Mouse (Mus musculus) retina, postnatal 7 days (tissue): ENCODE data around the gene Prss37.
A peak's percentile ranks its signal among the peaks of the same experiment; 100 is the strongest.

Source experiments
- DNase-seq: peaks from one replicate; pipeline ENCODE4 v3.0.0-alpha.2; 2012; ENCODE audit warnings: low read depth, low spot score

The Prss37 gene

DNA sequence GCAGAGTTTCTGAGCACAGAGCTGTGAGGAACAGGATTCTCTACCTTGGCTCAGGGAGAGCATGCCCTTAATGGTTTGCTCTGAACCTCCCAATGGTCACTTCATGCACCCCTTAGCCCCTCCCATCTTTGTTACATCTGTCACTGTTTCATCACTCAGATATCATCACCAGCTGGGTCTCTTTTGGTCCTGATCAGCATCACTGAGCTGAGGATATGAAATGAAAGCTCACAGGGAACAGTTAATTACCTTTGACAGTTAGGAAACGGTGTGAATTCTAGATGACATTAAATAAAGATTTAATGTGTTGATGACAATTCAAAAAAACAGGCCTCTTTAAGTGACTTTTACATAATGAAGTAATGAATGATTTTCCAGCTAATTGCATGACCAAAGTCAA, at the start of gene Prss37:
Prss37 (minus strand) TSS at position 101 of the 400 bp plus-strand sequence.
- no peak for DNase-seq

DNA sequence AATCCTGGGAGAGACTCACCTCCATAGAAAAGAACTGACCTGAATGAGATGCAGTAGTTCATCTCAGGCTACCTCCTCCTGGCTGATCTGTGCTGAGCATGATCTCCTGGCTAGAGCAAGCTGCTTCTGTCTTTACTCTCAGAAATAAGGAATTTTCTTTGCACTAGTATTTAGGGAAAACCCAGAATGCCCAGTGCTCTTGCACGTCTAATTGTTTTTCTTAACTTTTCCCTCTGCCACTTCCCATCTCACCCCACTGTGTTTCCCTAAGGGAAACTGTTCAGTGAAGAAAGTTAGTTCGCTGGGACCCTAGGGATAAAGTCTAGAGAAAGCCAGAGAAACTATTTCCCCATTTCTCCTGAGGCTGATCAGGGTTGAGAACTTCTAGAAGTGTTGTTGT, 35.6 kb upstream of the Prss37 start, which contains the start of gene Olfr461:
Olfr461 (minus strand) TSS at position 101 of the 400 bp plus-strand sequence.
- no peak for DNase-seq

DNA sequence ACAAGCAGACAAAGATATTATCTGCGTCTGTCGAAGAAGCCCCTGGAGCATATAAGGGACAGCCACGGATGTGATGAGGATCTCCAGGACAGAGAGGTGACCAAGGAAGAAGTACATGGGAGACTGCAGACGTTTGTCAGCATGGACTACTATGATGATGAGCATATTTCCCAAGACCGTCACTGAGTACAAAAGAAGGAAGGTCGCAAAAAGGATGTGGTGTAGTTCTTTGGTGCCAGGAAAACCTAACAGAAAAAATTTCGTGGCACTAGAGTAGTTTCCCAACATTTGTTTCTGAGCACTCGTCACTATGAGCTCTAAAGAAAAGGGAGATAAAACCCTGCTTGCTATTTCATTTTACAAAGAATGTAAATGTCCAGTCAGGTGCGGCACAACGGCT, 25.4 kb upstream of the Prss37 start:
- DNase-seq = no peak

DNA sequence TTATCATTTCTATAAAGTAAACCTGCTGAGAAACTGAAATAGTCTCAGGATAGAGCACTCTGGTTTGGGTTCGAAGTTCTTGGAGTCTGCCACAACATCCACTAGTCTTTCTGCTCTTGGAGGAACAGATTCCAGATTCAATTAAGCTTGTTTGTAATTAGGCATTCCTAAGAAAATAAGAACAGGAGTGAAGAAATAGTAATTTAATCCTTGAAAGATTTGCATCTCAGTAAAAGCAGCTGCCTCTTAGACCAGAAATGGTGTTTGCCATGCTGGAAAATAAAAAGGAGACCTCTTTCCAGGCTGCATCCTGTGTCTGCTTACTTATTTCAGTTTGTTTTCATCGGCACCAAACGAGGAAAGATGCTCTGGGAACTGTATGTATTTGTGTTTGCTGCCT, 26.1 kb downstream of the Prss37 start, which contains the start of gene Tas2r108:
Tas2r108 (plus strand) TSS at position 301 of the 400 bp plus-strand sequence.
- DNase-seq = no peak

DNA sequence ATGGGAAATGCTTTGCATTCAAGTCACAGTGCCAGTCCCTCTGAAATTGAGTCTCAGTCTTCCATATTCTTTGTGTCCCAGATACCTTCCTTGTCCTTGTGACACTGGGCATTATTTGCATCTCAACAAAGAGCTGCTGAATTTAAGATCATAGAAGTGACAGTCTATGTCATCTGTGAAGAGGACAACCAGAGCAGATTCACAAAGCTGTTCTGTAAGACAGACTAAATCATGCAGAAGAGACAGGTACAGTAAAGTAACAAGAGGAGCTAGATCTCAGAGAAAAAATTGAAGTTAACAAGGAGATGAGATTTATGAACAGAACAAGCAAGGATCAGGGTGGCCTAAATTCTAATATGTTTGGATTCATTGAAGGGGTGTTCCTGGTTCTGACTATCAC, 28.4 kb downstream of the Prss37 start, which contains the start of gene Tas2r137:
Tas2r137 (plus strand) TSS at position 301 of the 400 bp plus-strand sequence.
- DNase-seq = no peak

DNA sequence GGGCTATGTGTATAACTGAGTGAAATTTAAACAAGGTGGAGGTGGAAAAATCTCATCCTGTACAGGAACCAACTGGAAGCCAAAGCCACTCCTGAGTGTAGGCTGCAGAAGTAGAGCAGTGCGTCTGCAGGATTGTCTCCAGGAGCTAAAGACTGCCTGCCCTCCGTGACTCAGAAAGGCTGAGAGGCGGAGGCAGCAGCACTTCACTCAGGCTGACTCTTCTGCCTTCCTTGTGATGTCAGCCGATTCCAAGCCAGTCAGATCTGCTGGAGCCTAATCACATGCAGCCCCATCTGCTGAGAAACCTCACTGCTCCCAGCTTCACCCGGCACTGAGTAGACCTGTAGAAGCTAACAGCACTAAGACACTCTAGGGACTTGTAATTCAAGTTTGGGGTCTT, 37.0 kb downstream of the Prss37 start:
- DNase-seq = no peak

DNA sequence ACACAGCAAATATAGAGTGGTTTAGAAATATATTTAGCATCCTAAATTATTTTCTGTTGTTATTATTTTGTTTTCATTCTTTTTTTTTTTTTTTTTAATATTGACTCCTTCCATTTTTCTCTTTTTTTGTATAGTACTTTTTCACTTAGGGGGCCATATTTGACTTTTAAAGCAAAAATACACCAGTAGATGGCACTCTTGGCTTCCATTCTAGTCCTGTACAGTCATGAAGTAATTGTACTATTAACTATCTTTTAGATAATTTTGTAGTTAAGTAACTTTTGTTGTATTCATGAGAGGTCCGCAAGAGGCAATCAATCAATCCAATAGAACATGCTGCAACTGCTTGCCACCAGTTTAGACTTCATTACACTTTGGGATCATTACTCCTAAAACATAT, 39.6 kb downstream of the Prss37 start:
- no peak for DNase-seq

DNA sequence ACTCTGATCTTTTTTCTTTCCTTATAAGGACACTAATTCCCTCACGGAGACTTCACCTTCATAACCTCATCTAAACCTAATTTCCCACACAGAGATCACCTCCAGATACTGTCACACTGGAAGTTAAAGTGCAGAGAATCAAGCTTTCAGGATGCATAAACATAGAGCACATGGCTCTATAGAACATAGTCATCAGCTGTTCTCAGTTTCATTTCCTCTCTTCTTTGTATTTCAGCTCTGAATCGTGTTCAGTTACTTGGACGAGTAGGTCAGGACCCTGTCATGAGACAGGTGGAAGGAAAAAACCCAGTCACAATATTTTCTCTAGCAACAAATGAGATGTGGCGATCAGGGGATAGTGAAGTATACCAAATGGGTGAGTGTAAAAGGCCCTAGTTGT, 43.2 kb downstream of the Prss37 start:
- DNase-seq = no peak

DNA sequence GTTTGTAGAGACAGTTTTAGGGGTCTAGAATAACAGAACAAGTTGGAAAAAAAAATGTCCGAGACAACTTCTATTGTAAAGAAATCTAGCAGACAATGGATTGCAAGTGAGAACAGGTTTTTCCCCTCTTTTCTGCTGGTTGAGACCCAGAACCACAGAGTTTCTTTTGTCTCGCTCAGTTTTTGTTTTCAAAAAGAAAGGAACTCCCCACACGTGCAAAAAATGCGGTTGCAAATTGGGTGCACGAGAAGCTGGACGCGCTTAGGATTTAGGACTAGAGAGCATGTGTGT, 47.6 kb downstream of the Prss37 start:
- no peak for DNase-seq

DNA sequence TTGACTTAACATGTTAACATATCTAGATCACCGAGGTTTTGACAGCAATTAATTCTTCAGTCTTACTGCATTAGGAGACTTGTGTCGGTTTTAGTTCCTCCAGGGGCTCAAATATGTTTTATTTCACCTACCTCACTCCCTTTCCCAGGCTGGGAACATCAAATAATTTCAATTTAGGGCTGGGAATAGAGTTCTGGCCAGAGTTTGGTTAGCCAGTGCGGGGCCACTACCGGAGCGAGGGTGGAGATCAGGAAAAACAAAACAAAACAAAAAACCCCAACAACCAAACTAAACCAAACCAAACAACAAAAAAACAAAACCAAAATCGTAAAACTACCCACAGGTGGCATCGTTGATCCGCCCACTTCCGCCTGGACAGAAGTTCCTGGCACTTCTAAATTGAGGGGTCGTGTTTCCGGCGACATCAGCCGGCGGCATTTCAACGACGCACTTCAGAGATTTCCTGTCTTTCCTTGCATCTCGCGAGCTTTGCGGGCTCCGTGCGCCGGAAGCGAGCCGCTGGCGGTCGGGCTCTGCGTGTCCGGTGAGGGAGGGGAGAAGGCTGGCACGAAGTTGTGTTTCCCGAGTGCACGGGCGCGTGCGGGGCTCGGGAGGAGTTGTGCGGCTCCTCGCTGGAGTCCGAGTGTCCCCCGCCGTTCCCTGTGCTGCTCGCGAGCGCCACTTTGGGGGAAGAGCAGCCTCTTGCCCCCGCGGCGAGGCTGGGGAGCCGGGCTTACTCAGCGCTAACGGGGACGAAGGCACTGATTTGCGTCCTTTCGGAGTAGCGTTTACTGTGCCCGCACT, 48.2 kb downstream of the Prss37 start, which contains the start of gene Ssbp1:
Ssbp1 (plus strand) TSS at position 437 of the 804 bp plus-strand sequence.
- peak; percentile 91 for DNase-seq

DNA sequence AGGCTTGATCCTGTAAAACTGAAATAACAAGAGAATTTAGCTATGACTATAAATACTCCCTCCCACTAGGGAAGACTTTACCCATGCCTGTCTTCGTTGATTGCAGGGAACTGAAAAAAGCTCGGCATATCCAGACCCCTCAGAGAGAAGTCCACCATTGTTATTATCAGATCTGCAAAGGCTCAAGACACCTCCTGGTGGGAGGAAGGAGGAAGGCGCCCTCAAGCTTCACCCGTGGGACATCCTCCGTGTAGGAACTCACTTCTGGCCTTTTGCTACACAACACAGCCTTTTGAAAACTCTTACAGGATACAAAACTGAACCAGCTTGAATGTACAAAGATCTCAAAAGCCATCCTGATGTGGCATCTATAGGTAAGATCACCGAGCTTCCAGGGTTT, 53.6 kb downstream of the Prss37 start:
- no peak for DNase-seq
